ENCODE assay signal across 8 mouse cellular contexts in the genomic region with DNA sequence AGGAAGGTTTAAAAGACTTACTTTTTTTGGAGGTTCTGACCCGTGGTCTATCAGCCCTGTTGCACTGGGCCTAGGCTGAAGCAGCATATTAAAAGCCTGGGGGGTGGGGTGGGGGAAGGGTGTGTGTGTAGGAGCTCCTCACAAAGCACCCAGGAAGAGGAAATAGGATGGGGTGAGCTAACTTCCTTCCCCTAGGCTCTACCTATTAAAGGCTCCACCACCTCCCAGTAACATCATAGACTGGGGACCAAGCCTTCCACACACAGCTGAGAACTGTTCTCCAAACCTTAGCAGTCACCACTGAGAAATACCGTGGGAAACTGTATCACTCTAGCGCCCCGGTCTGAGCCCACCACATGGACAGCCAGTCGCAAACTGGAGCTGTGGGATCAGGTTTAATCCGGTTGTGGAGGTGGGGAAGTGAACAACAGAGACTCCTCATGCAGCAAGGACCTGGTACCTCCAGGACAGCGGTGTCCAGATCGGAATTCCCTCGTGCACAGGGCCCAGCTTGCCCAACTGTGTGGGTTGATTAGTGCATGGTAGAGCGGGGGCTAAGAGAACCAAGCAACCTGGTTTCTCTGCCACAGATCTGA. TPM values are rescaled to one million over a fixed set of nuclear protein-coding genes. Genes with fewer than 3 reads are reported as not detected.
A peak's percentile ranks its signal among the peaks of the same experiment; 100 is the strongest.
DNase-seq lines count a peak whose midpoint lies in the region; ATAC-seq lines count a peak whose summit lies in the region.

No protein-coding gene starts in this region.

- H3K9me3 ChIP-seq in hindbrain, embryonic 10.5 days: no peaks in the 10 kb centered on the region
- no peaks in the 10 kb centered on the region for H3K9me3 ChIP-seq in hindbrain, embryonic 11.5 days (ENCODE audit: control insufficient read depth, low read length)
- no peaks in the 10 kb centered on the region for H3K9me3 ChIP-seq in neural tube, embryonic 15.5 days (replicated peaks)

- peaks cover 15% of the 10 kb centered on the region for H3K4me1 ChIP-seq in hindbrain, embryonic 10.5 days (replicated peaks)
- H3K4me1 ChIP-seq in hindbrain, embryonic 11.5 days (replicated peaks; ENCODE audit: control insufficient read depth, insufficient read depth, low read length): no peaks in the 10 kb centered on the region
- peaks cover 22% of the 10 kb centered on the region for H3K4me1 ChIP-seq in neural tube, embryonic 15.5 days

- intact Hi-C loops in left cerebral cortex, postnatal 36 days (cut with DNase I): no loop called here

- H3K27me3 ChIP-seq in hindbrain, embryonic 10.5 days (ENCODE audit: insufficient read depth, poor library complexity, severe bottlenecking): no peaks in the 10 kb centered on the region
- H3K27me3 ChIP-seq in hindbrain, embryonic 11.5 days (ENCODE audit: control insufficient read depth, insufficient read depth, low read length): no peaks in the 10 kb centered on the region
- no peaks in the 10 kb centered on the region for H3K27me3 ChIP-seq in neural tube, embryonic 15.5 days (replicated peaks)

- no peak for DNase-seq in hindbrain, embryonic 10.5 days (ENCODE audit: low spot score)
- DNase-seq in hindbrain, embryonic 11.5 days (ENCODE audit: low spot score): no peak
- DNase-seq in left cerebral cortex, postnatal 36 days (ENCODE audit: low spot score in 2 of 2): no peak
- no peak for DNase-seq in cerebellum, postnatal 14 days
- DNase-seq in adrenal gland, postnatal 4 days (ENCODE audit: low spot score in 2 of 2): no peak

- 86% methylated on average over 10 of the region's 10 CpGs for WGBS in hindbrain, embryonic 10.5 days
- 76% methylated on average over 10 of the region's 10 CpGs for WGBS in hindbrain, embryonic 11.5 days
- 81% methylated on average over 10 of the region's 10 CpGs for WGBS in neural tube, embryonic 15.5 days

- no peak overlapping the region for H3K4me3 ChIP-seq in hindbrain, embryonic 10.5 days
- no peak overlapping the region for H3K4me3 ChIP-seq in hindbrain, embryonic 11.5 days (ENCODE audit: low read depth, low read length)
- no peak overlapping the region for H3K4me3 ChIP-seq in neural tube, embryonic 15.5 days (replicated peaks)

- no peak overlapping the region for H3K9ac ChIP-seq in hindbrain, embryonic 11.5 days (ENCODE audit: low read depth, low read length)
- H3K9ac ChIP-seq in neural tube, embryonic 15.5 days (replicated peaks): no peak overlapping the region

- H3K27ac ChIP-seq in hindbrain, embryonic 10.5 days: peak overlapping the region; percentile 63; the same call in 1 of the 2 replicates
- H3K27ac ChIP-seq in hindbrain, embryonic 11.5 days (ENCODE audit: low read depth, low read length): no peak overlapping the region
- H3K27ac ChIP-seq in neural tube, embryonic 15.5 days (replicated peaks): peak overlapping the region; percentile 70

- H3K4me2 ChIP-seq in hindbrain, embryonic 11.5 days (replicated peaks; ENCODE audit: low read depth, low read length): no peak overlapping the region
- peak overlapping the region; percentile 9; the same call in 1 of the 2 replicates for H3K4me2 ChIP-seq in neural tube, embryonic 15.5 days

- ATAC-seq in hindbrain, embryonic 11.5 days (ENCODE audit: low FRiP score): no peak
- ATAC-seq in activated CD4-positive, CD25-positive, alpha-beta regulatory T cell, adult 4 months: peak; percentile 57
- ATAC-seq in inflammation-experienced regulatory T-cells, adult 6 months: peak; percentile 48
- ATAC-seq in neural tube, embryonic 15.5 days (ENCODE audit: low FRiP score): no peak

- H3K36me3 ChIP-seq in hindbrain, embryonic 10.5 days: no peaks in the 10 kb centered on the region
- no peaks in the 10 kb centered on the region for H3K36me3 ChIP-seq in hindbrain, embryonic 11.5 days (ENCODE audit: control insufficient read depth, insufficient read depth, low read length)
- no peaks in the 10 kb centered on the region for H3K36me3 ChIP-seq in neural tube, embryonic 15.5 days

RNA-seq across cellular contexts. Expression of gene Pknox1, which starts 6.5 kb away (rescaled TPM):
- polyA plus RNA-seq in hindbrain, embryonic 10.5 days (2016; fragmentation: Nextera tagmentation; extraction: Ambion mirVana): 21.1 and 24.8 TPM in 2 replicates
- 29.0 and 36.1 TPM in 2 replicates for polyA plus RNA-seq in hindbrain, embryonic 11.5 days (2014; fragmentation: Nextera tagmentation; extraction: Ambion mirVana)
- polyA plus RNA-seq in activated CD4-positive, CD25-positive, alpha-beta regulatory T cell, adult 4 months (2017; shearing (Covaris generic)): 10 to 100 TPM; 42.0 to 44.1 TPM
- 10 to 100 TPM; 42.0 to 53.1 (median 44.8) TPM for polyA plus RNA-seq in inflammation-experienced regulatory T-cells, adult 6 months (2017; shearing (Covaris generic))
- polyA plus RNA-seq in neural tube, embryonic 15.5 days (2015; fragmentation: Nextera tagmentation; extraction: Ambion mirVana): 42.7 and 43.4 TPM in 2 replicates
- total RNA-seq in left cerebral cortex, postnatal 36 days (2021): 10 to 100 TPM; 13.1 to 17.8 TPM
- 10 to 100 TPM; 22.0 to 26.7 TPM for total RNA-seq in adrenal gland, postnatal 4 days (2021)

RNA-seq across cellular contexts. Expression of gene Ndufv3, which starts 38.1 kb away (rescaled TPM):
- polyA plus RNA-seq in hindbrain, embryonic 10.5 days (2016; fragmentation: Nextera tagmentation; extraction: Ambion mirVana): 261 and 297 TPM in 2 replicates
- 253 TPM in 2 replicates for polyA plus RNA-seq in hindbrain, embryonic 11.5 days (2014; fragmentation: Nextera tagmentation; extraction: Ambion mirVana)
- 100 to 1,000 TPM; 248 to 290 TPM for polyA plus RNA-seq in activated CD4-positive, CD25-positive, alpha-beta regulatory T cell, adult 4 months (2017; shearing (Covaris generic))
- 100 to 1,000 TPM; 229 to 248 (median 246) TPM for polyA plus RNA-seq in inflammation-experienced regulatory T-cells, adult 6 months (2017; shearing (Covaris generic))
- 435 and 492 TPM in 2 replicates for polyA plus RNA-seq in neural tube, embryonic 15.5 days (2015; fragmentation: Nextera tagmentation; extraction: Ambion mirVana)
- 100 to 1,000 TPM; 231 to 260 TPM for total RNA-seq in left cerebral cortex, postnatal 36 days (2021)
- 100 to 1,000 TPM; 359 to 397 TPM for total RNA-seq in adrenal gland, postnatal 4 days (2021)

RNA-seq across cellular contexts. Expression of gene Wdr4, which starts 38.3 kb away (rescaled TPM):
- 60.8 and 68.0 TPM in 2 replicates for polyA plus RNA-seq in hindbrain, embryonic 10.5 days (2016; fragmentation: Nextera tagmentation; extraction: Ambion mirVana)
- polyA plus RNA-seq in hindbrain, embryonic 11.5 days (2014; fragmentation: Nextera tagmentation; extraction: Ambion mirVana): 33.4 and 34.0 TPM in 2 replicates
- 10 to 100 TPM; 14.4 to 16.2 TPM for polyA plus RNA-seq in activated CD4-positive, CD25-positive, alpha-beta regulatory T cell, adult 4 months (2017; shearing (Covaris generic))
- polyA plus RNA-seq in inflammation-experienced regulatory T-cells, adult 6 months (2017; shearing (Covaris generic)): 10 to 100 TPM; 11.4 to 17.7 (median 17.7) TPM
- 32.7 and 34.2 TPM in 2 replicates for polyA plus RNA-seq in neural tube, embryonic 15.5 days (2015; fragmentation: Nextera tagmentation; extraction: Ambion mirVana)
- 10 to 100 TPM; 23.9 to 28.2 TPM for total RNA-seq in left cerebral cortex, postnatal 36 days (2021)
- total RNA-seq in adrenal gland, postnatal 4 days (2021): 10 to 100 TPM; 31.4 to 33.7 TPM

Comparison
In these comparisons a context has a peak if more than half of its experiments do, and no peak if none do; other contexts are left out.
1. ATAC-seq: peak in activated CD4-positive, CD25-positive, alpha-beta regulatory T cell, adult 4 months (single experiment) and inflammation-experienced regulatory T-cells, adult 6 months (single experiment); none in hindbrain, embryonic 11.5 days (single experiment) and neural tube, embryonic 15.5 days (single experiment).